9 mouse cellular contexts compared by ENCODE assay signal in genomic region chrX:139762546-139762945, GRCm38 (mm10). TPM values are rescaled to one million over a fixed set of nuclear protein-coding genes. Genes with fewer than 3 reads are reported as not detected.
DNase-seq lines count a peak whose midpoint lies in the region.
"Had no signal": no experiment of that assay in that cellular context is flagged by ENCODE, and none has a peak within 500 bp of the region (broad histone marks: within the 10 kb centered on the region; RNA-seq: fewer than 3 reads in every experiment).

No protein-coding gene starts in this region.

- intact Hi-C loops in left cerebral cortex, postnatal 25 days (cut with DNase I) = loop anchor here (2.0 kb wide), 1 partner anchor 390 kb away; no protein-coding TSS in a partner anchor
- intact Hi-C loops in left cerebral cortex, postnatal 36 days (cut with DNase I) = loop anchor here (5.0 to 10.0 kb wide), 2 partner anchors 345 to 388 kb away; no protein-coding TSS in a partner anchor
- intact Hi-C loops in gastrocnemius, postnatal 36 days (cut with DNase I) = no loop called here

- peak; percentile 13 to 33 for DNase-seq in cerebellum, postnatal 14 days
- DNase-seq in cerebellum, postnatal 4 days (ENCODE audit: low spot score in 2 of 2) = no peak
- DNase-seq in left cerebral cortex, postnatal 25 days (ENCODE audit: low spot score in 2 of 2) = peak; percentile 12 to 50
- no peak for DNase-seq in left cerebral cortex, postnatal 36 days (ENCODE audit: low spot score in 2 of 2)
- DNase-seq in NIH3T3 (ENCODE audit: low read depth) = peak; percentile 66
- peak; percentile 43 to 57 for DNase-seq in kidney, postnatal 4 days
- DNase-seq in urinary bladder, adult 18-20 months (ENCODE audit: low spot score in 2 of 2) = no peak
- no peak for DNase-seq in gastrocnemius, postnatal 36 days
- DNase-seq: liver, embryonic 13.5 days had no signal

RNA-seq across cellular contexts. Expression of gene Ripply1, which starts 19.6 kb away (rescaled TPM):
- total RNA-seq in left cerebral cortex, postnatal 25 days (2021) = not detected
- total RNA-seq in left cerebral cortex, postnatal 36 days (2021) = not detected
- not detected for total RNA-seq in gastrocnemius, postnatal 36 days (2021)

RNA-seq across cellular contexts. Expression of gene Cldn2, which starts 38.1 kb away (rescaled TPM):
- total RNA-seq in left cerebral cortex, postnatal 25 days (2021) = 1 to 10 TPM in 1 of 2 experiments, under 1 TPM in 1; 0.78 to 1.6 TPM
- under 1 TPM; 0.54 to 0.66 TPM for total RNA-seq in left cerebral cortex, postnatal 36 days (2021)
- total RNA-seq in gastrocnemius, postnatal 36 days (2021) = not detected

RNA-seq across cellular contexts. Expression of gene Gm15013, which starts 48.3 kb away (rescaled TPM):
- not detected for total RNA-seq in left cerebral cortex, postnatal 25 days (2021)
- total RNA-seq in left cerebral cortex, postnatal 36 days (2021) = not detected
- not detected for total RNA-seq in gastrocnemius, postnatal 36 days (2021)

Comparison
In these comparisons a context has a peak if more than half of its experiments do, and no peak if none do; other contexts are left out.
1. DNase-seq: peak in cerebellum, postnatal 14 days (2 of 2), left cerebral cortex, postnatal 25 days (2 of 2), NIH3T3 (single experiment) and kidney, postnatal 4 days (2 of 2); none in cerebellum, postnatal 4 days (0 of 2), left cerebral cortex, postnatal 36 days (0 of 2), urinary bladder, adult 18-20 months (0 of 2) and gastrocnemius, postnatal 36 days (0 of 2).